Mouse (Mus musculus) testis, adult 2 months (tissue): Measurements from ENCODE around the gene Rpl18.

Experiments
- CTCF ChIP-seq: fragments of 200-500 bp; IDR thresholded peaks from 2 replicates; pipeline ENCODE4 v1.5.1; 2012; ENCODE audit warnings: low read depth, mild to moderate bottlenecking, inconsistent platforms, low read length, moderate library complexity; ENCODE audit not compliant: control insufficient read depth, insufficient read depth, insufficient replicate concordance
- POLR2A ChIP-seq: fragments of 200-500 bp; IDR thresholded peaks from 2 replicates; pipeline ENCODE4 v1.6.1; 2012; ENCODE audit warnings: low read depth, mild to moderate bottlenecking, inconsistent platforms, low read length, moderate library complexity; ENCODE audit not compliant: control insufficient read depth

DNA sequence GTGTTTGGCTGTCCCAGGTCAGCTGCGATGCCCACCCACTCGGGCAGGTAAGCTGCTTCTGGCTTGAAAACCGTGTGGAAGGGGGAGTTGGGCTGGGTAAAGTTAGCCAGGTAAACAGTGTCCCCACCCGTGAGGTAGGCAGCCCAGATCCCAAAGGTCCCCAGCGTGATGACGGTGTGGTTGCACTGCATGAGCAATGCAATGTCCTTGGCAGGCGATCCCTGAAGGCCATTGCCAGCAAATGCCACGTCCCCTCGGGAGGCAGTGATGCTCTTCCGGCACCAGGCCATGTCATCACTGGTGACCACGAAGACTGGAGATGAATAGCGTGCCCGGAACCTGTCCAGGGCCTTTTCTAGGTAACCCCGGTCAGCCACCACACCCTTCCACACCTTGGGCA is 36.7 kb upstream of the Rpl18 start:
- no peak for TF ChIP-seq POLR2A
- no peak for TF ChIP-seq CTCF
